Comparison of ENCODE assay signal across 13 mouse cellular contexts in the genomic region with DNA sequence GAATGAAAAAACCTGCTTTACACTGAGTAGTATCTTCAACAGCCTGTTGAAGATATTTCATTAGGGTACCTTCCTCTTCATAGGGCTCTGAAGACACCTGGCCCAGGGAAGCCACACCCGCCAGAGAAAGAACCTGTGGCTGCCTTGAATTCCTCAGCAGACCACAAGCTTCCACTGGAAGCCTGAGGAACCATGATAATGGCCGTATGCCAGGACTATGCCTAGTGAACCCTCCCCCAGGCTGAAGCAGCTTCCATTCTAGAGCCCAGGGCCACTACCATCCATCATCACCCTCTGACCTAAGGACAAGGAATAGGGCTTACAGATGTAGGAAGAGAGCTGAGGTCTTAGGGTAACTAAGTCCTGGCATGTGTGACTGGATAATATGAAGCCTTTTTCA. TPM values are rescaled to one million over a fixed set of nuclear protein-coding genes. Genes with fewer than 3 reads are reported as not detected.
A peak's percentile ranks its signal among the peaks of the same experiment; 100 is the strongest.
DNase-seq lines count a peak whose midpoint lies in the region; ATAC-seq and TF ChIP-seq lines count a peak whose summit lies in the region.
"Had no signal": no experiment of that assay in that cellular context is flagged by ENCODE, and none has a peak within 500 bp of the region (broad histone marks: within the 10 kb centered on the region; RNA-seq: fewer than 3 reads in every experiment).

No protein-coding gene starts in this region.

- TF ChIP-seq EP300 in liver, postnatal 0 days (IDR thresholded peaks at IDR 0.05; ENCODE audit: low read depth): no peak

- H3K4me3 ChIP-seq in liver, embryonic 13.5 days (replicated peaks): no peak overlapping the region
- H3K4me3 ChIP-seq in liver, postnatal 0 days (ENCODE audit: low read depth, low read length): no peak overlapping the region
- H3K4me3 ChIP-seq: embryonic facial prominence, embryonic 15.5 days; limb, embryonic 15.5 days; midbrain, embryonic 12.5 days had no signal

- peaks cover 45% of the 10 kb centered on the region for H3K4me1 ChIP-seq in liver, embryonic 13.5 days (replicated peaks)
- peaks cover 12% of the 10 kb centered on the region; the same call in 1 of the 2 replicates for H3K4me1 ChIP-seq in liver, postnatal 0 days (ENCODE audit: insufficient read depth)
- H3K4me1 ChIP-seq: midbrain, embryonic 12.5 days had no signal

- TF ChIP-seq CTCF in liver, postnatal 0 days (IDR thresholded peaks at IDR 0.05; ENCODE audit: low read depth): no peak

- 45% methylated on average over 2 of the region's 2 CpGs for WGBS in liver, embryonic 13.5 days (ENCODE audit: insufficient replicate concordance)
- 45% methylated on average over 2 of the region's 2 CpGs for WGBS in liver, postnatal 0 days (ENCODE audit: insufficient replicate concordance)

- no peaks in the 10 kb centered on the region for H3K9me3 ChIP-seq in liver, embryonic 13.5 days (replicated peaks)
- H3K9me3 ChIP-seq in liver, postnatal 0 days (ENCODE audit: low read length): no peaks in the 10 kb centered on the region
- H3K9me3 ChIP-seq: embryonic facial prominence, embryonic 15.5 days; limb, embryonic 15.5 days; midbrain, embryonic 12.5 days had no signal

- H3K36me3 ChIP-seq in liver, embryonic 13.5 days: peaks cover 91% of the 10 kb centered on the region
- H3K36me3 ChIP-seq in liver, postnatal 0 days (replicated peaks; ENCODE audit: insufficient read depth, low read length): peaks cover 65% of the 10 kb centered on the region

- peak overlapping the region; percentile 29; the same call in 1 of the 2 replicates for H3K27ac ChIP-seq in liver, embryonic 13.5 days
- no peak overlapping the region for H3K27ac ChIP-seq in liver, postnatal 0 days (ENCODE audit: low read depth)
- H3K27ac ChIP-seq: embryonic facial prominence, embryonic 15.5 days; hindbrain, embryonic 14.5 days; limb, embryonic 15.5 days; midbrain, embryonic 12.5 days had no signal

- no peak overlapping the region for H3K4me2 ChIP-seq in liver, embryonic 13.5 days
- H3K4me2 ChIP-seq in liver, postnatal 0 days (ENCODE audit: low read depth, low read length): no peak overlapping the region
- H3K4me2 ChIP-seq: embryonic facial prominence, embryonic 15.5 days; hindbrain, embryonic 14.5 days; limb, embryonic 15.5 days; midbrain, embryonic 12.5 days had no signal

- ATAC-seq in cerebellum, adult (ENCODE audit: insufficient number of reproducible peaks, low FRiP score, low TSS enrichment): no peak
- ATAC-seq in liver, embryonic 13.5 days (ENCODE audit: low read depth): no peak
- ATAC-seq in liver, postnatal 0 days: no peak

- H3K9ac ChIP-seq in liver, embryonic 13.5 days: no peak overlapping the region
- no peak overlapping the region for H3K9ac ChIP-seq in liver, postnatal 0 days (replicated peaks)
- H3K9ac ChIP-seq: embryonic facial prominence, embryonic 15.5 days; hindbrain, embryonic 14.5 days; limb, embryonic 15.5 days; midbrain, embryonic 12.5 days had no signal

- no peaks in the 10 kb centered on the region for H3K27me3 ChIP-seq in liver, embryonic 13.5 days
- H3K27me3 ChIP-seq in liver, postnatal 0 days (ENCODE audit: insufficient read depth, low read length): no peaks in the 10 kb centered on the region
- H3K27me3 ChIP-seq: embryonic facial prominence, embryonic 15.5 days; limb, embryonic 15.5 days; midbrain, embryonic 12.5 days had no signal

- DNase-seq in cerebellum, adult 9-10 months: peak; percentile 48
- no peak for DNase-seq in liver, embryonic 13.5 days
- DNase-seq in liver, postnatal 0 days: no peak
- DNase-seq in 416B (ENCODE audit: low read depth) (peak; percentile 77), NIH3T3 (ENCODE audit: low read depth) (peak; percentile 42)
- DNase-seq in thymus, postnatal 4 days: no peak
- DNase-seq: layer of hippocampus, adult 9-11 months; thymus, postnatal 14 days had no signal

RNA-seq across cellular contexts. Expression of a gene that starts 17.3 kb away (rescaled TPM):
- polyA plus RNA-seq in liver, embryonic 13.5 days (2015; fragmentation: Nextera tagmentation; extraction: Ambion mirVana): 6.1 TPM in 2 replicates
- 9.0 and 9.1 TPM in 2 replicates for polyA plus RNA-seq in liver, postnatal 0 days (2015; fragmentation: Nextera tagmentation; extraction: Ambion mirVana)

RNA-seq across cellular contexts. Expression of a gene that starts 28.6 kb away (rescaled TPM):
- 3.7 and 4.0 TPM in 2 replicates for polyA plus RNA-seq in liver, embryonic 13.5 days (2015; fragmentation: Nextera tagmentation; extraction: Ambion mirVana)
- polyA plus RNA-seq in liver, postnatal 0 days (2015; fragmentation: Nextera tagmentation; extraction: Ambion mirVana): 4.8 and 5.7 TPM in 2 replicates

Comparison
In these comparisons a context has a peak if more than half of its experiments do, and no peak if none do; other contexts are left out.
1. DNase-seq: peak in cerebellum, adult 9-10 months (single experiment), 416B (single experiment) and NIH3T3 (single experiment); none in liver, embryonic 13.5 days (single experiment), liver, postnatal 0 days (single experiment) and thymus, postnatal 4 days (single experiment).